Mouse (Mus musculus): ENCODE results near the gene Aagab. TPM values are rescaled to one million over a fixed set of nuclear protein-coding genes. Genes with fewer than 3 reads are reported as not detected.

Aagab gene
- 28.7 and 29.9 TPM in 2 replicates for polyA plus RNA-seq (2012; rRNA removed)

DNA sequence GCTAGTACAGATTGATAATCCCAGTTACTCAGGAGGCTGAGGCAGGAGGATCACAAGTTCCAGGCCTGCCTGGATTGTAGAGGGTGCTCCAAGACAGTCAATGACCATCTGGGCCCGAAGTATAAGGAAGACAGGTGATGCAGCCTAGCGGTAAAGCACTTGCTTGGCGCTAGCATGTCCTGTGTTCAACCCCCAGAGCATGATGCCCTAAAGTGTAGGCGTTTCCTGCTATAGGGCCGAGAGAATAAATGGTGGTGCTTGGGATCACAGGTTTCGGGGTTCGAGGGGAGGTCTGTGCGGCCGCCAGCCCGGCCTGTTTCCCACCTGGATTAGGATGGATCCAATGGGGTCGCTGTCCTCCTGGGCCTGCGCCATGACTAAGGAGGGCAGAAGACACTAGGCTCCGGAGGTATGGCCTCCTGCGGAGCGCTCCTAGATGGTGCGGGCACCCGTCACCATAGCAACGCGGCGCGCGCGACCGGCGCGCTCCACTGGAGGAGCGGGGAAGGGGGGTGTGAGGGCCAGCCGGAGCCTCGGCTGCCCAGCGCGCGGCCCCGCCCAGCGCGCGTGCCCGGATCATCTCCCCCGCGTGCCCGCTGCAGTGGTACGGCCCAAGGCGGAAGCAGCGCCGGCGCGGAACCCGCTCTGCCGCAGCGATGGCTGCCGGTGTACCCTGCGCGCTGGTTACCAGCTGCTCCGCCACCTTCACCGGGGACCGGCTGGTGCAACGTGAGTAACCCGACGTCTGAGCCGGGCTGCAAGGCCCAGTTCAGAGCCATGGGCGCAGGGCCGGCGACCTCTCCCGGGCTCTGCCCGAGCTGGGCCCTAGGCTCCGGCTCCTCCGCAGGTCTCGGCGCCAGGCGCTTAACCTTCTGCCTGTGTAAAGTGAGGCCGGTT, at the start of gene Aagab, which contains the start of gene Iqch:
TSS of gene Aagab (plus strand) at position 618 of the 897 bp plus-strand sequence.
TSS of gene Iqch (minus strand) at position 451 of the 897 bp plus-strand sequence.
- DNase-seq (ENCODE audit: extremely low spot score in 1 of 2, low spot score in 1 of 2): peak; percentile 90 to 97

DNA sequence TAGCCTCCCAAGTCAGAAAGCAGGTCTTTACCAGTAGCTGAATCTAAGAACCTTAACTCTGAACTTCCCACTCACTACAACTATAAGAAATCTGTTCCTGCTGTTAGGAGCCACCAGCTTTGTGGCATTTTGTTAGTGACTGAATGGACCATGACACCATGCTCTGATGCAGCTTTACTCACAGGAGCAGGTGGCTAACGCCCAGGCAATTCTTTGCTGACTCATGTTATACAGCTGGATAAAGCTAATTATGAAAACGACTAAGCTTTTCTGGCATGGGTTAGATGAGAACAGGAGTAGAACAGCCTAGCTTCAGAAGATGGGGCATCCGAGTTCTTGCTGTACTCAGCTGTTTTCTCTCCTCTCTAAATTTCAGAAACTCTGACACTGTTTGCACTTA, 48.8 kb upstream of the Aagab start:
- DNase-seq (ENCODE audit: extremely low spot score in 1 of 2, low spot score in 1 of 2): peak; percentile 12 to 33

DNA sequence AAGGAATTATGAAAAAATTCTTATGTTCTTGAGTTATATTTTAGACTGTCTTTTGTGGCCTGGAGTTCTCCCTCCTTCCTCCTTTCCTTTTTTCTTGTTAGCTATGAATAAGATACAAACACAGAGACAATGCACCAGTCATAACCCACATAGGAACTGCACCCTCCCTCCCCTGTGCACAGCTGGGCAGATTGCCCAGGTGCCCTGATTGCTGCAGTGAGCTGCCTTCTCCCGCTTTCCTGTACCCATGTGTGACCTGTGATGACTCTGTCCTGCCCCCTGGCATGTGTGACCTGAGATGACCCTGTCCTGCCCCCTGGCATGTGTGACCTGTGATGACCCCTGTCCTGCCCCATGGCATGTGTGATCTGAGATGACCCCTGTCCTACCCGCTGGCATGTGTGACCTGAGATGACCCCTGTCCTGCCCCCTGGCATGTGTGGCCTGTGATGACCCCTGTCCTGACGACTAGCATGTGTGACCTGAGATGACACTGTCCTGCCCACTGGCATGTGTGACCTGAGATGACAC, 46.9 kb upstream of the Aagab start:
- no peak for DNase-seq (ENCODE audit: extremely low spot score in 1 of 2, low spot score in 1 of 2)

DNA sequence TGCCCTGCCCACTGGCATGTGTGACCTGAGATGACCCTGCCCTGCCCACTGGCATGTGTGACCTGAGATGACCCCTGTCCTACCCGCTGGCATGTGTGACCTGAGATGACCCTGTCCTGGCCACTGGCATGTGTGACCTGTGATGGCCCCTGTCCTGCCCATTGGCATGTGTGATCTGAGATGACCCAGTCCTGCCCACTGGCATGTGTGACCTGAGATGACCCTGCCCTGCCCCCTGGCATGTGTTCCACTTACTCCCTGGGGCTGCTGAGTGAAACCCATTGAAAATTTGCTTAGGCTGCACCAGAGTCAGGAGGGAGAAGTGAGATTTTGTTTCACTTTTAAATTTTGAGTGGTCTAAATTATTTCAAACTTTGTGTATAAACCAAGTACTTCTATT, 46.1 kb upstream of the Aagab start:
- no peak for DNase-seq (ENCODE audit: extremely low spot score in 1 of 2, low spot score in 1 of 2)

DNA sequence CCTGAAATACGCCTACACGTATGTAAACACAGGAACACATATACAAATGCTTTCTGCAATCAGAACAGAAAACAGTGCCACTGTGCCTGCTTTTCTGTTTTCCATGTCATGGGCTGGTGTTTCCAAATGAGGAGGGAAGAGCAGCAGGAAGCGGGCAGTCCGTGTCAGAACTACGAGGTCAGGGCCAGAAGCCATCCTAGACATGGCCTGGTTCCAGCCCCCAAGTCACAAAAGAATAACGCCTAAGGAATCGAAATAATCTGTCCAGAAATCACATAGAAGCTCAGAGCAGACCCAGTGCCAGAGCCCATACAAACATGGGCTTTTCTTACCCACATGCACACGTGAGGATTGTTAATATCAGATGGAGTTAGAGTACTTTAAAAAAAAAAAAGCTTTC, 45.5 kb upstream of the Aagab start:
- DNase-seq (ENCODE audit: extremely low spot score in 1 of 2, low spot score in 1 of 2): no peak

DNA sequence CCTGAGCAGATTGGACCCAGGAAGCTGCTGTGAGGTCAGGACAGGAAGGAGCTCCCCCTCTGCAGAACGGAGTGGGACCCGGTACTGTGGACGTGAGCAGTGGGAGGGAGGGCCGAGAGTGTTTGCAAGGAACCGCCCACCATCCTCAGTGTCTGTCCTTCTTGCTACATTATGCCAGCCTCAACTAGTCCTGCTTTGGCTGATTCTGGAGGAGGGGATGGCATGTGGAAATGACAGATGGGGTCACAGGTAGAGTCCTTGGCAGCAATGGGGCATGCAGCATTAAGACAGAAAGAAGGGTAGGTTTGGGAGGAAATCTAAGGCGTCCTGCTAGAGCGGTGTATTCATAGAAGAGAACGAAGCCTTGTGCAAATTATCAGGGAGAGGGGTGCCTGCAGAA, 40.5 kb upstream of the Aagab start:
- DNase-seq (ENCODE audit: extremely low spot score in 1 of 2, low spot score in 1 of 2): no peak

DNA sequence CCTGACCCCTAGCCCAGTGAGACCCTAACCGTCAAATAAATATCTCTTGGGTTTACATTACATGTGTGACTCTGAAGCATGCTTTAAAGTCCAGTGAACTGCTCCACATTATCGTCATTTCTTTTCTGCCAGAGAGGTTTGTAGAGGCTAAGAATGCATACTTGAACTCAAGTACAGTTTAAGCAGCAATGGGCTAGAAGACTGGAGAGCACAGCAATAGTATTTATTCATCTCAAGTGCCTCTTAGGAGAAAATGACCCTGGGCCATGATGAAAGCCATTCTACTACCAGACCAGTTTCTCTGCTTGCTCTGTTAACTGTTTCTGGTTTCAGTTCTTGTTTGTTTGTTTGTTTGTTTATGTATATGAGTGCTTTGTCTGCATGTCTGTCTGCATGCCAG, 39.0 kb upstream of the Aagab start:
- no peak for DNase-seq (ENCODE audit: extremely low spot score in 1 of 2, low spot score in 1 of 2)

DNA sequence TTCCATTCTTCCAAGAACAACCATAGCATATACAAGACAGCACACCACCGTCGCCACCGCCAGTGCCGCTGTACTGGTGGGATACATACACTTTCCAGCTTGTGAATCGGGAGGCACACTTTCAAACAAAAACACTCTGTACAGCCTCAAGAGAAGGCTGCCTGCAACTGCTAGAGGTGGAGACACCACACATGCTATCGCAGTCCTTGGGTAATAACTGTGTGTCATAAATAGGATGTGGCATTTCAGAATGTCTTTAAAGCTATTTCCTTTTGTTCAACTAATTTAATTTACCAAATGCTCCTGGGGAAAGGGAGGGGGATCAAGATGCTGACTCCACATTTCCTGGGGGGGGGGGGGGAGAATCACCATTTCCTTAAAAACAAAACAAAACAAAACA, 34.1 kb upstream of the Aagab start:
- no peak for DNase-seq (ENCODE audit: extremely low spot score in 1 of 2, low spot score in 1 of 2)

DNA sequence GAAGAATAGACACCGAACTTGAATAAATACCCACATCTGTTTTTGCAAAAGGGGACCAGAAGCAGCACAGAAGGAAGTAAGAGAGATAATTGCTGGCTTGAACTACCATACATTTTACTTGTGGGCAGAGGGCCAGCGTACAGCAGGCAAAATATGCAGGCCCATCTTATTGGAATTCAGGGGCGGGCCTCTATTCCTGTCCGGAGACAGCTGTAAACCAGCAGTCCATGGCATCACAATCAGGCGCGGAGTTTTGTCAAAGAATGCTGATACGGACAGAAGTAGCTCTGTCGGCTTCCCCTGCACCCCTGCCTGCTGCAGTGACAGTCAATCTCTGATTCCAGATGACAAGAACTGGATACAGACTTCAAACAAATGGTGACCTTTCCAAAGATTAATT, 33.7 kb upstream of the Aagab start:
- DNase-seq (ENCODE audit: extremely low spot score in 1 of 2, low spot score in 1 of 2): no peak

DNA sequence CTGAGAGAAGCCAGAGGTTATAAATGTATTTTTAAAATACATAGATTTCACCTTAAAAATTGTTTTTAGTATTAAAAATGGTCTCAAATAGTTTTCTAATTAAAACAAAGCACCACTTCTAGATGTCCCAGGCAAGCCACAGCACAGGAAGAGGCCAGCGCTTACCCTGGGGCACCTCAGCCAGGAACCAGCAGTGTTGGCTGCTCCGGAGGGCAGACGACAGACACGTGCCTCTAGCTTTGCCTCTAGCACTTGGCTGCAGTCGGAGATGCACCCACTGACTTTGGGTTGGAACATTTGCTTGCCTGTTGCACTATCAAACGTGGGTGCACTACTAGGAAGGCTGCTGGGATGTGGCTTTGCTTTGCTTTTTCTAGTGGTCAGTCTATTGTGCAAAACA, 30.6 kb upstream of the Aagab start:
- DNase-seq (ENCODE audit: extremely low spot score in 1 of 2, low spot score in 1 of 2): no peak

DNA sequence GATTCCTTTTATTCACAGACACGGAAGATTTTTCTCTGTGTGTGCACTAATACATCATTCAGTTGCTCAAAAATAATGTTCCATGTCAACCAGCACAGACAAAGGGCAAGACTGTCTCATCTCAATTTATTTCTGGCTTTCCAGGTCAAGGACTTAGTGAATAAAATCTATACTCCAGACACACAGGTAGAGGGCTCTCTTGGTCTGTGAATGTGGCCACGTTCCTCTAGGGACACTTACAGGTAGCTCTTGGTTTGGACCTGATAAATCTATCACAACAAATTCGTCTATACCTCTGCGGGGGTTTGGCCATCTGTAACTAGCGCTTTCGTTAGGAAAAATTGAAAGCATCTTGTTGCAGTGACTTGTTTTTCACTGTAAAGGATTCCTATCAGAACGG, 29.6 kb upstream of the Aagab start:
- peak in 1 of 2 experiments; percentile 11 for DNase-seq (ENCODE audit: extremely low spot score in 1 of 2, low spot score in 1 of 2)

DNA sequence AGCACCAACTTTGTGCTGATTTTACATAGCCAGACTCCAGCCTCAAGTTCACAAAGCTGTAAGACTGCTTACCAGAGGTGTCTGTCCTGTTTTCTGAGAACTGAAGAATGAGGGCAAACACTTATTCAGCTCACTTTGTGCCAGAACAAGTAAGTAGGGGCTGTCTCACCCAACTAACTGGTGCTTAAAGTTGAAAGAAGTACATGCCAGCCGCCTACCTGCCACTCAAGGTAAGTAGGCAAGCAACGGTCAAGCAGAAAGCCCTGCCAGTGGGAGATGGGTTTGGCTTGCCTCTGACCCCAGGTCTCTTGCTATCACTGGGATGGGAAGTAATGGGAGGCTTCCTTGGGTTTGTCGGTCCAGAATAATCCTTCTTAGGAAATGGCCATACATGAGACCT, 25.0 kb upstream of the Aagab start:
- DNase-seq (ENCODE audit: extremely low spot score in 1 of 2, low spot score in 1 of 2): no peak

DNA sequence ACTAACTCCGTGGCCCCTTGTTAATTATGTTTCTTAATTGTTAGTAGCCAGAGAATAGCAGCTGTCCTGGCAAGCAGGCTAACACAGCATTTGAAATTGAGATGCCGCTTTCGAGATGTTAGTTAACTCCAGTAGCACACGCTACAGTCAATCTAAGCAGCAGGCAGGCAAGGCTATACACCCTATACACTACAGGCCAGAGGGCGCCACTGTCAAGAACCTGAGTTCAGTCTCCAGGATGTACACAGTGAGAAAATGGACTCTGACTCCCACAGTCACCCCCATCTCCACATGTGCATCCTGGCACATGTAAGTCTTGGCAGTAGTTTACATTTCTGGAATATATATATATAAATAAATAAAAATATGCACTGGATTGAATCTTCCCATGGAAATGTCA, 22.8 kb upstream of the Aagab start:
- no peak for DNase-seq (ENCODE audit: extremely low spot score in 1 of 2, low spot score in 1 of 2)

DNA sequence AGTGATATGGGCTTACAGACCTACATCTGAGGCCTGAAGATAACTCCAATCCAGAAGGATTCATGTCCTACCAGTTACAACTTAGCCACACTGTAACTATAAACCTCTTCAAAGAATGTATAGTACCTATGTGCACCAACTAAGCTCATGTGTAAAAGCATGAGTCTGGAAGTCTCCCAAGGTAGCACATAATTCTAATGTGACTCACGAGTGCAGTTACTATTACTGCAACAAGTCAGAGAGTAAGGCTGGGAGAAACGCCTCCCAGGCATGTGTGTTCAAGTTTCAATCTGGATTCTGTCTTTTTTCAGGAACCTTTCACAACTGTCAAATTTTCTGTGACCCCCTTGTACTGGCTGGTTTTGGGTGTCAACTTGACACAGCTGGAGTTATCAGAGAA, 22.4 kb upstream of the Aagab start:
- no peak for DNase-seq (ENCODE audit: extremely low spot score in 1 of 2, low spot score in 1 of 2)

DNA sequence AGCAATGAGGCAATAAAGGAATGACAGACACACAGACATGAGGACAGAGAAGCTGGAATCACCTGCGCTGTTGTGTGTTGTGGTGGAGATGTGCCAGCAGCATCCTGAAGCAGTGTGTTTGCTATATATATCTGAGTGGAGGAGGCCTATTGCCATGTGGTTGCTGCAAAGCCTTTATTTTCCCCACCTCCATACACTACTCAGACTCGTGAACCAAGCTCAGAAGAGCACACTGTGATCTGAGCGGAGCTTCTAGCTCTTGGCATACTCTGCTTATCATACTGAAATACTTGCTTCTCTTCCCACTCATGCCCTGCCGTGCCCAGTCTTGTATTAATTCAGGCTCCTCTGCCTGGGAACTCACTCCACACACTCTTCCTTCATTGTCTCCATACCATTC, 20.7 kb upstream of the Aagab start:
- peak; percentile 14 to 37 for DNase-seq (ENCODE audit: extremely low spot score in 1 of 2, low spot score in 1 of 2)

DNA sequence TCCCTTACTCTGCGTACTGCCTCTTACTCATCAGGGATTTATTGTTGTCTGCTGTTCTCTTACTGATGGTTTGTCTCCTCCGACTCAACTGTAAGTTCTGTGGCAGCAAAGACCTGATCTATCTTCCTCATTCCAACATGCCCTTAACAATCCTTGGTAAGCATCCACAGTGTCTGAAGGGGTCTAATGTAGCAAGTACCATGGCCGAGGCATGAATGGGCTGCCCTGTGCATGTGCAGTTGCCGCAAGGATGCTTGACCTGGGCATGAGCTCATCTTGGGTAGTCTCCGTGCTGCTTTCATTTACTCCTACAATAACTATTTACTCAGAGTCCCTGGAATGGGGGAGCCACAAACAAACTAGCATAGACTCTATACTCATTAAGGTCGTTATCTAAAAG, 17.2 kb upstream of the Aagab start:
- DNase-seq (ENCODE audit: extremely low spot score in 1 of 2, low spot score in 1 of 2): no peak

DNA sequence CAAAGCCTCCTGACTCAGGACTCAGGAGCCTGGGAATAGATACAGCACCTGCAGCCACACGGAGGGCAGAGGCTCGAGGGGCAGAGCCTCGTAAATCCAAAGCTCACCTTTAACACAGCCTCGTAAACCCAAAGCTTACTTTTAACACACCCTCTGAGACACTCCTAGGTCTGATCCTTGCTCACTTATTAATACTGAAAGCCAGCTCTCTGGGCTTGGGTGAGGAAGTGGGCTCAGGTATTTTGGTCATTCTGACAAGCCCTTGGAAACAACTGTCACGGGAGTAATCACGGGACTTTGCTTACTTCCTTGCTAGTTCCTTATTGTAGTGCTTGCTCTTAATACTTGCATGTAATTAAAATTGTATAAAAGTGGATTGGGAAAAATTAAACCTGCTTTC, 13.3 kb upstream of the Aagab start:
- DNase-seq (ENCODE audit: extremely low spot score in 1 of 2, low spot score in 1 of 2): no peak

DNA sequence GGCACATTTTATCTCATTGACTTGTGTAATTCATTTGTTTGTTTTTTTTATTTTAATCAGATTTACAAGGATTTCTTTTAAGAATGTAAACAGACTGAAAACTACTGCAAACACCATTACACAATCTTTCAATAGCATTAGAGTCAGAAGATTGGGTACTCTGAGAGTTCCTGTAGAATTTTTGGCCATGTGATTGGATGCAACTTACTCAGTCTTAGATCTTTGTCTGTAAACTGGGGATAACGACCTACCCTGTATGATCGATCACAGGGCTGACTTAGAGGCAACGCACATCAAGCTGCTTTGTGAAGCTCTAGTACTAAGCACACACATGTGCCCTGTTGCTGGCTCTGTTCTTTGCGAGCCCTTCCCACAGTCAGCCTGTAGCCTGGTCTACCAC, 11.9 kb upstream of the Aagab start:
- DNase-seq (ENCODE audit: extremely low spot score in 1 of 2, low spot score in 1 of 2): no peak

DNA sequence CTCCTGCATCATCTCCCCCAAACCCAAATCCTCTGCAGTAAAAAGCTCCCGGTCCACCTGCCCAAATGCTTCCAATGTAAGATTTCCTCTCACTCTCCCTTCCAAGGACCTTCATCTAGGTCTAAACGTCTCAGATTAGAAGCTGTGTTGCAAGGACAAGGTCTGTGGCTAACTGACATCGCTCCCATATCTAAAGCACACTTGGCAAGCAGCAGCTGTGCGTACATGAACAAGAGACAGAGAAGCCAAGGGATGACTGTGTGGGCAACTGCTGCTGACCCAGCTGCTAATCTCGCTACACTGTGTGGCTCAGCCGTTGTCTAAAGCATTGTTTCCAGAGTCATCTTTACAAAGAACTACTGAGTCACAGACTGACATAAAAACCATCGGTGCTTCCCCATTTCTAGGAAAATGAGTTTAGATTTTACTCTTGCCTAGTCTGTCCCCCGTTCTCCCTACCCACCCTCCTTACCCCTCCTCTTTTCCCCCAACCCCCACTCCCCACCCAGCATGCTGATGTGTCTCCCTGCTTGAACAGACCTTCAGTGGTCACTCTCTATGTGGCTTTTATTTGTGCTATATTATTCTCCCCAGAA, 10.7 kb upstream of the Aagab start:
- DNase-seq (ENCODE audit: extremely low spot score in 1 of 2, low spot score in 1 of 2): no peak

DNA sequence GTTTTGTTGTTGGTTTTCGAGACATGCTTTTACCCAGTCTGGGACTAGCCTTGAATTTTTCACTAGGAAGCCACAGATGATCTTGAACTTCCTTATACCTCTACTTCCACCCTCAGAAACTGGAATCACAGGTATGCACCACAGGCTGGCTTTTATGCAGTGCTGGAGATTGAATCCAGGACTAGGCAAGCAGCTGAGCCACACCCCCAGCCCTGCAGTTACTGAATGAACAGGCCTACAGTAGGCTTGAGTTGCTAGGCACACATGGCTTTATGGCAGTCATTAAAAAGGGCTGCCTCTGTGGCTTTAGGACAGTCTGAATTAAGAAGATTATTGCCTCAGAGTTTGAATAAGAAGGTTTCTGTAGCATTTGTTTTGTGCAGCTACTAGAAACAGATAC, 7.4 kb upstream of the Aagab start:
- DNase-seq (ENCODE audit: extremely low spot score in 1 of 2, low spot score in 1 of 2): no peak

DNA sequence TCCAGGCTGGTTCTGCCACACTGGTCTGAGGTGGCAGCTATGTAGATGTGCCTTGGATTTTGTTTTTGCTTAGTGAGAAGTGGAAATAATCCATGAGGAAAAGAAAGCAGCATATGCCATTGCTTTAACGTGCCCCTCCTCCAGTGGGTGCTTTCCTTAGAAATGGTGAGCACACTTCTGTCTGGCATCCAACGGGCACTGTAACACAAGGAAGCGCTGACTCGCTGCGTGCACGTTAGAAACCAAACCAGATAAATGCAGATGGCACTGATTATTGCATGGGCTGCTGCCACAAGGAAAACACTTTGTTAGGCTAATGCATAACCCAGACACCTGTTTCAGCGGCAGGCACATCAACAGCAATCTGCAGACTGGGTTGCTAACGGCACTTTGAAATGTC, 6.8 kb upstream of the Aagab start:
- no peak for DNase-seq (ENCODE audit: extremely low spot score in 1 of 2, low spot score in 1 of 2)

DNA sequence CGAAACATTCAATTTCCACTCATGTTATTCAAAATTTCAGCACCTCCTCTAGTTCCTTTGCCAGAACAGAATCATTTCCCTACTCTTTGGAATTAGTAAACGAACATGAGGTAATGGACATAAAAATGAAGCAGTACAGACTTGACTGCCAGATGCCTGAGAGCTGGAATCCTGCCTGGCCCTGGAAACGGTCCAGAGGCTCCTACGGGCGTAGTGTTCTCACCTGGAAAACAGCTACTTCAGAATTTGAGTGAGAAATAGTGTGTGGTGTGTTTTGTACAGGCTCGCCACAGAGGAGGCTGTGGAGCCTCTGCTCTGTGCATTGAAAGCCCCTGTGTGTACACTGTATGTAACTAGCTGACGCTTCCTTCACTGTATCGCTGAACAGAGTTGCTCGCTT, 5.8 kb upstream of the Aagab start:
- DNase-seq (ENCODE audit: extremely low spot score in 1 of 2, low spot score in 1 of 2): peak in 1 of 2 experiments; percentile 35

Data from frontal cortex, adult 2 months (tissue).